Mouse (Mus musculus) lung, postnatal 10 days (tissue): ENCODE measurements at regions not wholly inside any gene's neighbourhood (a gene's known extent, or its start where the extent isn't known, plus 50 kb on each side); places are given as distances from the start of the nearest gene placed in this dataset.

Experiments
- DNase-seq: peaks from one replicate; pipeline ENCODE4 v3.0.0; 2021

GRCm38 (mm10) chr1:128951436-128951835, 321.7 kb upstream of the Thsd7b start:
- no peak for DNase-seq

DNA sequence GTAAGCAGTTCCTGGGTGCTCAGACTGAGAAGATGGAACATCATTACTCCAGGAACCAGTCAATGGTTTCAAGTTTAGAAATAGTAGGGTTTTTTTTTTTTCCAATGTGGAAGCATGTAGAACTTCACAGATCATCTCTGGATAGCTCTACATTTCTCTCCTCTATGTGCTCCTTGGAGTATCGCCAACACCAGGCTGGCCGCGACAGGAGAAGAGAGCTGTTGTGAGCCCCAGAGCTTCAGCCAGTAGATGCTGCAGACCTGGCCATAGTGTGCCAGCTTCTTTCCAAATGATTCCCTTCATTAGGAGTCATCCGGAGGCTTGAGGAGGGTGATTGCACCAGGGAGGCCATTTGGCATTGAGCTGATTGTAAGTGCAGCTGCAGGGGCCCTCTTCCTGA, 322.6 kb upstream of the Thsd7b start:
- peak; percentile 2 for DNase-seq

DNA sequence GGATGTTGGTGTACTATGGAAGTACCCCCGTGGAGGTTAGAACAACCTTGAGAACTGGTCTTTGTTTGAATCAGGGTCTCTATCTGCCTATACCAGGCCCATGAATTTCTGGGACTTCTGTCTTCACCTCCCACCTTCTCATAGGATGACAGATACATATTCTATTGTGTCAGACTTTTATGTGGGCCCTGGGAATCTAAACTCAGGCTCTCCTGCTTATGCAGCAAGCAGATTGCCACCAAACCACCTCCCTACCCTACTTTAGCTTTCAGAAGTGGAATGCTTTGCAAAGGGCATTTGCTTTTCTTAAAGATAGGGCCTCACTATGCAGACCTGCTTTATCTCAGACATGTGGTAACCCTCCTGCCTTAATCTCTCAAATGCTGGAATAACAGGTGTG, 322.7 kb upstream of the Cxcr4 start:
- DNase-seq = no peak

GRCm38 (mm10) chr1:128912532-128912931, 320.4 kb upstream of the Cxcr4 start:
- no peak for DNase-seq

GRCm38 (mm10) chr1:128907566-128907965, 315.5 kb upstream of the Cxcr4 start:
- DNase-seq = no peak

GRCm38 (mm10) chr1:128898025-128898424, 305.9 kb upstream of the Cxcr4 start:
- DNase-seq = no peak

DNA sequence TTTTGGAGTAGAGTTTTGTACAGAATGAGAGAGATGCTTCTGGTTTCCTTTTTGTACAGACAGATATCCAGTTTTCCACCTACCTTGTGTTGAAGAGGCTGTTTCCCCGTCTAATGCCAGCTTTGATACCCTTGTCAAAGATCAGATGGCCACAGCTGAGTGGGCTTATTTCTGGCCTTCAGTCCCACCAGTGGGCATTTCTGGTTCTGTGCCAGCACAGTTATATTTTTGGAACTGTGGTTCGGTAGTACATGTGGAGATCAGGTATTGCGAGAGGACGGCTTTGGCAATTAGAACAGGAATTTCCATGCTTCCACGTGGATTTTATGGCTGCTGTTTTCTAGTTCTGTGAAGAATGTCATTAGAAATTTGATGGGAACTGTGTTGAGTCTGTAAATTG, 302.5 kb upstream of the Cxcr4 start:
- no peak for DNase-seq

DNA sequence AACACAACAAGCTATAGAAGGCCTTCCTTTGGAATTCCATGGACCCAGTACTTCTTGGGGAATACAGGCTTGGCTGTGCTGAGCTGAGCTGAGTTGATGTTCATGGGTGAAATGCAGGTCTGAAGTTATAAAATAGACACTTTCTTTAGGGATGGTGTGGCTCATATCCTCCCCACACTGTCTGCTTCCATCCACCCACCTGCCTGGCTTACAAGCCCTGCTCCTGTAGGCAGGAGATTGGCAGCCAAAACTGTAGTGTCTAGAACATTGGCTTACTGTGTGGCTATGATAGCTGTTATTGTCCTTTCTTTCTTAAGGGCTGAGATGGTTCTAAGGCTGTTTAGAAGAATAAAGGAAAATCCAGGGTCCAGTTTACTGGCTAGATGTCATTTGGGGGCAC, 286.2 kb upstream of the Cxcr4 start:
- DNase-seq = no peak

GRCm38 (mm10) chr1:128875289-128875688, 283.2 kb upstream of the Cxcr4 start:
- DNase-seq = peak; percentile 45

GRCm38 (mm10) chr1:128874190-128874589, 282.1 kb upstream of the Cxcr4 start:
- no peak for DNase-seq

DNA sequence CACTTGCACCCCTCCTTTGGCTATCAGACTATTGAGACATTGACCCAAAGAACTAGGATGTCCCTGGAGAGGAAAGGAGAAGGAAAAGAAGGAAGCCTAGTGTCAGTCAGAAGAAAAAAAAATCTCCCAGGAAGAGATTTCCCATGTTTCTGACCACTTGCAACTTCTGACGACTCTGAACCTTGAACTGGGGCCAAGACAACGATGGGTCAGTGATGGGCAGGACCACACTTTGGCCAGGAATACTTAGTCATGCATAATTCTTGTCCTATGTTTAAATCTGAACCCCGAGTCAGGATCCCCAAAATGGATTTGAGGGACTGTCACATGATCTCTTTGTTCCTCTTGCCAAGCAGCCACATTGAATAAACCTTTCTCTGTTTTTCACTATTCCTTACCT, 276.7 kb upstream of the Cxcr4 start:
- no peak for DNase-seq

DNA sequence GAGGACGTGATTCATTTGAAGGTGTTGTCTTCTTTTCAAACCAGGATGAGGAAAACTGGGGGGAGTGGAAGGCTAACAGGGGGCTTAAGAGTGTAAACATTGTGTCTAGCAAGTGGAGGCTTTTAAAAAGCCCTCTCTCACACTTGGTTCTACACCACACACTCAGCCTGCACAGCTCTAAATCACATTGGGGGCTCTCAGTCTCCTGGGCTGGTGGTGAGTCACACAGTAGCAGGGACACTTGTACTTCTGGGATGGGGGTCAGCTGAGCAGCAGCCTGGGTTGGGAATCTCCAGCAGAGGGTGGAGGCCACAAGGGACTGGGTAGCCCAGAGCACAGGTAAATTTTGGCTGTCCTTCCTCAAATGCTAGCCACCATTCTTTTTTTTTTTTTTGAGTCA, 268.4 kb upstream of the Cxcr4 start:
- DNase-seq = no peak

DNA sequence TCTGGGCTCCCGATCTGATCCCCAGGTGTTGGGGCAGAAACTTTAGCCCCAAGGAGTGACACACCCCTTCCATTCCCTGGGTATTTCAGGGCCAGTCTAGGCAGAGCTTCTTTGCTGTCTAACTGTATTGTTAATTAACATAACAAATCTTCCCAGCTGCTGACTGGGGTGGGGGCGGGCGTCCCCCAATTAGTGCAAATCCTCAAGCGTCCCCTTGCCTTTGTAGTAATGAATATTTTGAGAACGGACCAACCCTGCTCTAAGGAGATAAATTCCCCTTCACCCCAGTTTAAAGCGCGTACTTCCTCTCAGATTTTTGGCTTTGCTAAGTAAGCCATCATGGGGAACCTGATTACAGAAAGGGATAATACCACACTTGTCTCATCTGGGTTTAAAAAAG, 268.0 kb upstream of the Cxcr4 start:
- no peak for DNase-seq

- no peak for DNase-seq
These were observed 266.6 kb upstream of the Cxcr4 start for GRCm38 (mm10) chr1:128858661-128859060.

GRCm38 (mm10) chr1:128856933-128857332, 264.8 kb upstream of the Cxcr4 start:
- DNase-seq = no peak

DNA sequence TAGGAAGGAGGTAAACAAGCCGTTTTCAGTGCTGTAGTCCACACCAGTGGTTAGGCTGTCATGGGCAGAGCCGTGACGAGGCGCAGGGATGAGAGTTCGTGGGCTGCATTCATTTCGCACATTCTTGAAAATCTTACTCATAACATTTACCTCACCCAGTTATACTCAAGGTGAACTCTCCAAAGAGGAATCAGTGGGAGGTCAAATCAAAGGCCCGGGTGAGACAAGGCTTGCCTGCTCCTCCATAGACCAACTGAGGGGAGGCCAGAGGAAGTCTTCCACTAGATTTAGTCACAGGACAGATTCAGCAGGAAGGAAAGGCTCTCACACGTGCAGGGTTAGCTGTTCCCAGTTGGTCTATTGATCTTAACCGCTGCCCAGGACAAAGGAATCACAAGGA, 262.6 kb upstream of the Cxcr4 start:
- DNase-seq = no peak

DNA sequence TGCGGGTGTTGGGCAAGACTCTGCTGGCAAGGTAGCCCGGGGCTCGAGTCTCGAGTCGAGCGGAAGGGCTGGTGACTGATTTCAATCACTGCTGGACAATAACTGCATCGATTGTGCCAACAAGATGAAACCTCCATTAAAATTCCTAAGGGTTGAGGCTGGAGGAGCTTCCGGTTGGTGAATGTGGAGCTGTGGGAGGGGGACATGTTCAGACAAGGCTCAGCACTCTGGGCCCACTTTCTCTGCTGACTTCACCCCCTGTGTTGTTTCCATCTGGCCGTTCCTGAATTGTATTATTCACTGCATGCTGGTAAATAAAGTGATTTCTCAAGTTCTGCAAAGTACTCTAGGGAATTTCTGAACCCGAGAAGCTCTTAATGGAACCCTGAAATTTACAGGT, 261.2 kb upstream of the Cxcr4 start:
- no peak for DNase-seq

DNA sequence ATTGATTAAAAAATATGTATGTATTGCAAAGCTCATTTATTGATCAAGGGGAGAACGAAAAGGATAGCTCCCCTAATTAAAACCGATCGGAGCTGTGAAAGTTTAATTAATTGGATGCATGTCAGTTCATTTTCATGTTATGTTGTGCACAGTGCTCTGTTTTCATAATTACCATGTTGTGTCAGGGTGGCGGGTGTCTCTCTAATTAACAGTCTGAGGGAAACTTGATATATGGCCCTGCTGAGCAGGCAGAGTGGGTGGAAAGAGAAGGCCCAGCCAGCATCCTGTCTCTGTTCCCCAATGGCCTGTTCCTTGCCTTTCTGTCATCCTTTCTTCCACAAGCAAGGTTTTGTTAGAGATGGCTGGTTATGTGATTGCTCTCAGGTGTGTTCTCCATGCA, 245.3 kb upstream of the Cxcr4 start:
- no peak for DNase-seq

GRCm38 (mm10) chr1:128835510-128835909, 243.4 kb upstream of the Cxcr4 start:
- DNase-seq = no peak

DNA sequence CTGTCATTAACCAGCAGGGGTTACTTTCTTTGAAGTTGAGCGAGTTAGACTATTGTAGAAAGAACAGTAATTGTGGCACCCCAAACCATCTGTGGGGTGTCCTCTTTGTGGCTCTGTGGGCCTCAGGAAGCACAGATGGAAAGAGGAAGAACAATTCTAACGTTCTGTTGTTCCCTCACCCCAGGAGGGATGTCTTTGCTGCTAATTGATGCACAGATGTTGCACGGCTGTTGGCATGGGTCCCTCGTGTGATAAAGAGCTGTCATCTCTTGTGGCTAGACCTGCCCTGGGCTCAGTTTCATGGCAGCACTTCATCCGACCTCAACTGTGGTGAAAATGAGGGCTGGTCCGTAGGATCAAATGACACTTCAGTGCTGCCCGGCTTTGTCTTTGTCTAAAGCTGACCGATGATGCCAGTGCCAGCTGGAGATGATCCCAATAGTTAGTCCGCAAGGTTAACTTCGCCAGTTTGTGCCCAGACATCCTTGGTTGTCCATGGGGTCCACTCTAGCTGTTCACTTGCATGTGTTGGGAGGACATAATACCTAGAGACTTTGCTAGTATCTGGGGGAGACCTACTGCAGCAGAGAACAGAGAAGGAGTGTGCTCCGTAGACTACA, 241.1 kb upstream of the Cxcr4 start:
- DNase-seq = no peak

- peak; percentile 91 for DNase-seq
These were observed 240.2 kb upstream of the Cxcr4 start for GRCm38 (mm10) chr1:128832201-128832883.

DNA sequence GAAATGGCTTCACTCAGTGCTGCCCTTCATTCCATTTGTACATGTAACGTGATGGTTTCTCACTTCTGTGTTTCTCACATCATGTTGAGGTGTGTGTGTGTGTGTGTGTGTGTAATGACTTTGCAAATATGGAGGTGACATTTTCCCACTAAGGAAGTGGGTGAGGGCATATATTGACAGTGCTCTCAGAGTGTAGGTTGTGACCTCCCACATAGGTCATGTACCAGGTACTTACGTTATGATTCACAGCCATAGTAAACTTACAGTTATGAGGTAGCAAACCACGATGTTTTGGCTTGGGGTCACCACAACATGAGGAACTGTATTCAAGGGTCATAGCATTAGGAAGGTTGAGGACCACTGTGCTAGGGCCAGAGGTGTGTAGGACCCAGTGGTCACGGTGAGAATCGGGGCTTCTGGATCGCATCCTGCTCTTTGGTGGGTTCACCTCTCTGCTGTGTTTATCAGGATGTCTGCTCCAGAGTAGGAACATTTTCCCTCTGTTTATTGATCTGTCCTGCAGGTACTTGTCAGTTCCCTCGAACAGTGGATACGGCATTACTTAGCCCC, 238.7 kb upstream of the Cxcr4 start:
- DNase-seq = no peak

DNA sequence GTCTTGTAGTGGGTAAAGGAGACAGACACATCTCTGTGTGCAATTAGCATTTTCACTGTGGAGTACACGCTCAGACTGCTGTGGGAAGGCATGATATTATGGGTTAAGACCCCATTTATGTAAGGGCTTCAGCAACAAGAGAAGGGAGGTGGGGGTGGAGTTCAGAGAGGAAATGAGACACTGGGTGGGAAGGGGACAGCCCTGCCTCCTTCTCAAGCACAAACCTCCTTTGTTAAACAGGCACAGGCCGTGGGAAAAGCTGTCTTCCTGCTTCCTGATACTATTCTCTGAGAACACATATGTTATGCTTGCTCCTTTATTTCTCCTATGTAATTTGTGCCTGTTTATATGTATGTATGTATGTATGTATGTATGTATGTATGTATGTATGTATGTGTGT, 237.4 kb upstream of the Cxcr4 start:
- peak; percentile 57 for DNase-seq

DNA sequence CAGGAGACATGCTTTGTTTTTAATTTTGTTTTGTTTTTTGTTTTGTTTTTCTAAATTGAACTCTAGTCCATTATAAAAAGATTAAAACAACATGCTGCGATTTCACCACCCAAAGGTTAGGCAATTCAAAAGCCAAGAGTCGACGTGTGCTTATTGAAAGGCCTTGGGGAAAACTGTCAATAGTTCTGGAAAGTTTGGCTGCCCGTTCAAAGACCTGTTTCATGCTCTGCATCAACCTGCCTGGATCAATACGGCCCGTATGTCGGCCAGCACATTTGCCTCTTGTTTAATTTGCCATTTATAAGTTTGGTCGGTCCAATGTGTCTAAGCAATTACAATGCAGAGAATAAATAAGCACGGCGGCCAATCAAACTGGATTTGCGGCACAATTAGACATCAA, 234.3 kb upstream of the Cxcr4 start:
- DNase-seq = no peak
